Mouse (Mus musculus) kidney, embryonic 16.5 days (tissue): Measurements from ENCODE around the gene Rps23. TPM values are rescaled to one million over a fixed set of nuclear protein-coding genes. Genes with fewer than 3 reads are reported as not detected.
"Not testable (repeated sequence)": the region's sequence is repeated elsewhere in the genome, so short reads cannot be mapped to it uniquely, and the experiment has no call there.

Source experiments
- ATAC-seq: fragments of 200-750 bp; cut with Nextera tagmentation; 2 replicates; pipeline ENCODE4 v1.8.0; 2017; ENCODE audit warnings: moderate TSS enrichment; ENCODE audit not compliant: low FRiP score, low TSS enrichment
- H3K27ac ChIP-seq: fragments of 300-500 bp; sonication (generic); 2 replicates; pipeline ENCODE4 v1.5.1; 2014; ENCODE audit warnings: low read length
- H3K27me3 ChIP-seq: fragments of 300-500 bp; sonication (generic); 2 replicates; pipeline ENCODE4 v1.6.1; 2014; ENCODE audit warnings: low read length, control low read depth, mixed read lengths; ENCODE audit not compliant: insufficient read depth
- H3K36me3 ChIP-seq: fragments of 300-500 bp; sonication (generic); 2 replicates; pipeline ENCODE4 v1.6.1; 2014; ENCODE audit warnings: low read length, control low read depth, mixed read lengths; ENCODE audit not compliant: insufficient read depth
- H3K4me1 ChIP-seq: fragments of 300-500 bp; sonication (generic); 2 replicates; pipeline ENCODE4 v1.6.1; 2014; ENCODE audit warnings: low read length, control low read depth, mixed read lengths; ENCODE audit not compliant: insufficient read depth
- H3K4me2 ChIP-seq: fragments of 300-500 bp; sonication (generic); replicated peaks from 2 replicates; pipeline ENCODE4 v1.6.1; 2014; ENCODE audit warnings: low read depth, low read length
- H3K4me3 ChIP-seq: fragments of 300-500 bp; sonication (generic); 2 replicates; pipeline ENCODE4 v1.5.1; 2014; ENCODE audit warnings: mild to moderate bottlenecking, low read length
- H3K9ac ChIP-seq: fragments of 300-500 bp; sonication (generic); replicated peaks from 2 replicates; pipeline ENCODE4 v1.6.1; 2014; ENCODE audit warnings: low read length
- H3K9me3 ChIP-seq: fragments of 300-500 bp; sonication (generic); 2 replicates; pipeline ENCODE4 v1.6.1; 2016; ENCODE audit warnings: low read length, control low read depth
- WGBS: fragments of 180-500 bp; shearing (Covaris S2); extraction: QIAGEN DNeasy Blood & Tissue Kit; methylation state at CpG from one replicate; pipeline ENCODE4 v1.1.7; 2014; 5-methylcytosine and 5-hydroxymethylcytosine counted together
- polyA plus RNA-seq: library from polyadenylated mRNA; unstranded; fragments of >200 nt; fragmentation: Nextera tagmentation; extraction: Ambion mirVana; gene quantifications from 2 replicates; pipeline ENCODE4 v1.2.1, GENCODE M21; 2015

Rps23 gene
- polyA plus RNA-seq, 1 experiment from 2014 or later: 151 TPM

- 95% methylated on average over 9 of the region's 10 CpGs for WGBS
- ATAC-seq: not testable (repeated sequence)
Observed at GRCm38 (mm10) chr13:90928266-90928665, 5.5 kb downstream of the Rps23 start.

GRCm38 (mm10) chr13:90929847-90930246 lies 7.1 kb downstream of the Rps23 start:
- no peaks in the 10 kb centered on the region; the same call in 1 of the 2 replicates for H3K4me1 ChIP-seq
- 23% methylated on average over 5 of the region's 5 CpGs for WGBS
- no peak overlapping the region for H3K27ac ChIP-seq
- no peaks in the 10 kb centered on the region for H3K27me3 ChIP-seq
- peaks cover 28% of the 10 kb centered on the region for H3K36me3 ChIP-seq
- ATAC-seq: no peak
- H3K4me2 ChIP-seq: no peak overlapping the region
- no peak overlapping the region for H3K4me3 ChIP-seq
- H3K9ac ChIP-seq: no peak overlapping the region
- no peaks in the 10 kb centered on the region for H3K9me3 ChIP-seq

More at GRCm38 (mm10) chr13:90928266-90928665, 5.5 kb downstream of the Rps23 start:
- not testable (repeated sequence) for H3K27me3 ChIP-seq, H3K27ac ChIP-seq, H3K4me2 ChIP-seq, H3K4me3 ChIP-seq, H3K4me1 ChIP-seq, H3K9me3 ChIP-seq, H3K9ac ChIP-seq
- H3K36me3 ChIP-seq: peaks cover 29% of the 10 kb centered on the region

GRCm38 (mm10) chr13:90933256-90933655 lies 10.5 kb downstream of the Rps23 start:
- Histone ChIP-seq H3K4me1 (no peaks in the 10 kb centered on the region; the same call in 1 of the 2 replicates), H3K27me3 (no peaks in the 10 kb centered on the region), H3K27ac (no peak overlapping the region), H3K4me2 (no peak overlapping the region), H3K4me3 (no peak overlapping the region), H3K36me3 (peaks cover 4% of the 10 kb centered on the region; the same call in 1 of the 2 replicates), H3K9ac (no peak overlapping the region), H3K9me3 (no peaks in the 10 kb centered on the region)
- WGBS: 86% methylated on average over 3 of the region's 3 CpGs
- ATAC-seq: no peak

- H3K4me2 ChIP-seq: no peak overlapping the region
- no peak overlapping the region for H3K9ac ChIP-seq
- no peaks in the 10 kb centered on the region for H3K36me3 ChIP-seq
- H3K27me3 ChIP-seq: no peaks in the 10 kb centered on the region
- no peak for ATAC-seq
- no peak overlapping the region for H3K4me3 ChIP-seq
- no peaks in the 10 kb centered on the region; the same call in 1 of the 2 replicates for H3K4me1 ChIP-seq
- H3K27ac ChIP-seq: no peak overlapping the region
- 85% methylated on average over 7 of the region's 7 CpGs for WGBS
- no peaks in the 10 kb centered on the region for H3K9me3 ChIP-seq
Observed at GRCm38 (mm10) chr13:90935852-90936251, 13.1 kb downstream of the Rps23 start.

GRCm38 (mm10) chr13:90939192-90939591 lies 16.4 kb downstream of the Rps23 start:
- 63% methylated on average over 6 of the region's 6 CpGs for whole genome bisulfite sequencing
- ATAC-seq: no peak
- Histone ChIP-seq H3K9ac (no peak overlapping the region), H3K27ac (no peak overlapping the region), H3K36me3 (no peaks in the 10 kb centered on the region), H3K9me3 (no peaks in the 10 kb centered on the region), H3K27me3 (no peaks in the 10 kb centered on the region), H3K4me3 (no peak overlapping the region), H3K4me1 (no peaks in the 10 kb centered on the region), H3K4me2 (no peak overlapping the region)

GRCm38 (mm10) chr13:90939600-90939999 lies 16.8 kb downstream of the Rps23 start:
- H3K4me1 ChIP-seq: no peaks in the 10 kb centered on the region
- H3K27ac ChIP-seq: no peak overlapping the region
- H3K4me3 ChIP-seq: no peak overlapping the region
- no peak overlapping the region for H3K9ac ChIP-seq
- WGBS: 86% methylated on average over 5 of the region's 5 CpGs
- no peaks in the 10 kb centered on the region for H3K9me3 ChIP-seq
- H3K36me3 ChIP-seq: no peaks in the 10 kb centered on the region
- no peak for ATAC-seq
- no peaks in the 10 kb centered on the region for H3K27me3 ChIP-seq
- H3K4me2 ChIP-seq: no peak overlapping the region

- Histone ChIP-seq H3K27ac (no peak overlapping the region), H3K27me3 (no peaks in the 10 kb centered on the region), H3K4me1 (0 out of 2 replicates have a peak, but pooled peaks cover 3% of the 10 kb centered on the region), H3K9me3 (no peaks in the 10 kb centered on the region), H3K4me2 (no peak overlapping the region), H3K36me3 (no peaks in the 10 kb centered on the region), H3K4me3 (no peak overlapping the region), H3K9ac (no peak overlapping the region)
- 57% methylated on average over 2 of the region's 2 CpGs for WGBS
- no peak for ATAC-seq
Observed at GRCm38 (mm10) chr13:90958894-90959293, 36.1 kb downstream of the Rps23 start.

- no peak overlapping the region for H3K4me3 ChIP-seq
- 95% methylated on average over 8 of the region's 8 CpGs for WGBS
- no peak for ATAC-seq
- no peak overlapping the region for H3K4me2 ChIP-seq
- no peak overlapping the region for H3K27ac ChIP-seq
- H3K9me3 ChIP-seq: no peaks in the 10 kb centered on the region
- H3K4me1 ChIP-seq: 0 out of 2 replicates have a peak, but pooled peaks cover 3% of the 10 kb centered on the region
- no peak overlapping the region for H3K9ac ChIP-seq
- no peaks in the 10 kb centered on the region for H3K36me3 ChIP-seq
- H3K27me3 ChIP-seq: no peaks in the 10 kb centered on the region
Observed at GRCm38 (mm10) chr13:90960591-90960990, 37.8 kb downstream of the Rps23 start.

- H3K27ac ChIP-seq: no peak overlapping the region
- H3K27me3 ChIP-seq: no peaks in the 10 kb centered on the region
- 0 out of 2 replicates have a peak, but pooled peaks cover 3% of the 10 kb centered on the region for H3K4me1 ChIP-seq
- no peak overlapping the region for H3K4me3 ChIP-seq
- WGBS: 67% methylated on average over 10 of the region's 10 CpGs
- H3K4me2 ChIP-seq: no peak overlapping the region
- no peaks in the 10 kb centered on the region for H3K36me3 ChIP-seq
- H3K9me3 ChIP-seq: no peaks in the 10 kb centered on the region
- H3K9ac ChIP-seq: no peak overlapping the region
- no peak for ATAC-seq
Observed at GRCm38 (mm10) chr13:90962836-90963760, 40.3 kb downstream of the Rps23 start.

GRCm38 (mm10) chr13:90964511-90964910 lies 41.8 kb downstream of the Rps23 start:
- 81% methylated on average over 4 of the region's 4 CpGs for WGBS
- no peak overlapping the region for H3K9ac ChIP-seq
- no peaks in the 10 kb centered on the region for H3K36me3 ChIP-seq
- no peaks in the 10 kb centered on the region for H3K27me3 ChIP-seq
- no peak overlapping the region for H3K4me2 ChIP-seq
- H3K4me1 ChIP-seq: 0 out of 2 replicates have a peak, but pooled peaks cover 3% of the 10 kb centered on the region
- no peak overlapping the region for H3K27ac ChIP-seq
- H3K4me3 ChIP-seq: no peak overlapping the region
- no peaks in the 10 kb centered on the region for H3K9me3 ChIP-seq
- ATAC-seq: no peak
